Mouse (Mus musculus) MEL (cell line): ENCODE measurements at regions not wholly inside any gene's neighbourhood (a gene's known extent, or its start where the extent isn't known, plus 50 kb on each side); places are given as distances from the start of the nearest gene placed in this dataset.

Source experiments
- DNase-seq: peaks from one replicate; pipeline ENCODE4 v3.0.0; 2011; ENCODE audit warnings: low read depth, low spot score
- H3K27ac ChIP-seq: 2 replicates; pipeline ENCODE4 v1.5.1; 2012; ENCODE audit warnings: low read depth, mild to moderate bottlenecking, control low read depth, low read length, moderate library complexity; ENCODE audit not compliant: control insufficient read depth
- H3K27me3 ChIP-seq, 2 experiments: fragments of 150-350 bp in 1 of 2; sonication (generic) in 1 of 2; 2 replicates each; pipeline ENCODE4 v1.6.1; 2012; ENCODE audit warnings: low read length in 2 of 2, mild to moderate bottlenecking in 2 of 2, improper control_type of control experiment in 1 of 2, moderate library complexity in 1 of 2; ENCODE audit not compliant: insufficient read depth in 2 of 2, control insufficient read depth in 1 of 2
- H3K36me3 ChIP-seq, 2 experiments: 2 replicates each; pipeline ENCODE4 v1.6.1; 2012 to 2014; ENCODE audit warnings: low read length in 2 of 2, improper control_type of control experiment in 1 of 2, inconsistent platforms in 1 of 2, mild to moderate bottlenecking in 1 of 2; ENCODE audit not compliant: insufficient read depth in 2 of 2, control insufficient read depth in 1 of 2
- H3K4me1 ChIP-seq, 2 experiments: fragments of 150-350 bp in 1 of 2; sonication (generic) in 1 of 2; 2 replicates each; pipeline ENCODE4 v1.6.1; 2012; ENCODE audit warnings: low read length in 2 of 2, improper control_type of control experiment in 1 of 2, mild to moderate bottlenecking in 1 of 2; ENCODE audit not compliant: insufficient read depth in 2 of 2, control insufficient read depth in 1 of 2
- H3K4me3 ChIP-seq, 2 experiments: fragments of 150-350 bp in 1 of 2; sonication (generic) in 1 of 2; 2 replicates each; pipeline ENCODE4 v1.5.1; 2012; ENCODE audit warnings: low read depth in 2 of 2, low read length in 2 of 2, mild to moderate bottlenecking in 2 of 2, moderate library complexity in 2 of 2, control low read depth in 1 of 2, improper control_type of control experiment in 1 of 2; ENCODE audit not compliant: control insufficient read depth in 1 of 2, insufficient read depth in 1 of 2
- H3K79me2 ChIP-seq: 2 replicates; pipeline ENCODE4 v1.6.1; 2012; ENCODE audit warnings: mild to moderate bottlenecking, low read length, moderate library complexity; ENCODE audit not compliant: control insufficient read depth, poor library complexity, insufficient read depth
- H3K9ac ChIP-seq: 2 replicates; pipeline ENCODE4 v1.6.1; 2012; ENCODE audit warnings: low read depth, mild to moderate bottlenecking, control low read depth, low read length, moderate library complexity; ENCODE audit not compliant: control insufficient read depth, poor library complexity, severe bottlenecking
- H3K9me3 ChIP-seq: fragments of 150-350 bp; sonication (generic); replicated peaks from 2 replicates; pipeline ENCODE4 v1.6.1; 2012; ENCODE audit warnings: mild to moderate bottlenecking, low read length, improper control_type of control experiment, moderate library complexity; ENCODE audit not compliant: insufficient read depth
- CHD1 ChIP-seq: IDR thresholded peaks from 2 replicates; pipeline ENCODE4 v1.6.1; 2012; ENCODE audit warnings: low read depth, mild to moderate bottlenecking, inconsistent platforms, low read length, improper control_type of control experiment
- CTCF ChIP-seq, 3 experiments: IDR thresholded peaks in 2 of 3; conservative IDR thresholded peaks in 1 of 3; 2 replicates each; pipeline ENCODE4 v1.5.1; 2011 to 2012; ENCODE audit warnings: low read length in 3 of 3, low read depth in 2 of 3, mild to moderate bottlenecking in 2 of 3, improper control_type of control experiment in 1 of 3, inconsistent platforms in 1 of 3, mixed read lengths in 1 of 3, moderate library complexity in 1 of 3; ENCODE audit not compliant: control insufficient read depth in 1 of 3, insufficient read depth in 1 of 3, poor library complexity in 1 of 3, severe bottlenecking in 1 of 3
- GABPA ChIP-seq: IDR thresholded peaks from 2 replicates; pipeline ENCODE4 v1.6.1; 2012; ENCODE audit warnings: low read depth, mild to moderate bottlenecking, inconsistent platforms, low read length, improper control_type of control experiment, moderate library complexity
- HCFC1 ChIP-seq: IDR thresholded peaks from 2 replicates; pipeline ENCODE4 v1.6.1; 2012; ENCODE audit warnings: low read depth, mild to moderate bottlenecking, inconsistent platforms, low read length, improper control_type of control experiment, moderate library complexity
- MAFK ChIP-seq: IDR thresholded peaks from 2 replicates; pipeline ENCODE4 v1.6.1; 2011; ENCODE audit warnings: low read depth, mild to moderate bottlenecking, low read length, improper control_type of control experiment, borderline replicate concordance
- MEF2A ChIP-seq: IDR thresholded peaks from 2 replicates; pipeline ENCODE4 v1.6.1; 2014; ENCODE audit warnings: low read depth, mild to moderate bottlenecking, inconsistent platforms, low read length, improper control_type of control experiment; ENCODE audit not compliant: poor library complexity, insufficient replicate concordance, severe bottlenecking; ENCODE audit errors: extremely low read depth
- MXI1 ChIP-seq: IDR thresholded peaks from 2 replicates; pipeline ENCODE4 v1.6.1; 2011; ENCODE audit warnings: mild to moderate bottlenecking, low read depth, low read length, improper control_type of control experiment
- MYC ChIP-seq: IDR thresholded peaks from 2 replicates; pipeline ENCODE4 v1.6.1; 2011; ENCODE audit warnings: low read depth, mild to moderate bottlenecking, low read length, improper control_type of control experiment, moderate library complexity
- NELFE ChIP-seq: IDR thresholded peaks from 2 replicates; pipeline ENCODE4 v1.6.1; 2011; ENCODE audit warnings: low read depth, low read length, improper control_type of control experiment
- NRF1 ChIP-seq: IDR thresholded peaks from 2 replicates; pipeline ENCODE4 v1.6.1; 2014; ENCODE audit warnings: low read depth, mild to moderate bottlenecking, inconsistent platforms, low read length, improper control_type of control experiment, moderate library complexity; ENCODE audit not compliant: poor library complexity, insufficient read depth, severe bottlenecking
- POLR2AphosphoS2 ChIP-seq: IDR thresholded peaks from 2 replicates; pipeline ENCODE4 v1.6.1; 2011; ENCODE audit warnings: low read length, improper control_type of control experiment
- RAD21 ChIP-seq: IDR thresholded peaks from 2 replicates; pipeline ENCODE4 v1.6.1; 2011; ENCODE audit warnings: mild to moderate bottlenecking, low read depth, low read length, improper control_type of control experiment
- RCOR1 ChIP-seq: IDR thresholded peaks from 2 replicates; pipeline ENCODE4 v1.6.1; 2012; ENCODE audit warnings: low read depth, mild to moderate bottlenecking, inconsistent platforms, low read length, improper control_type of control experiment
- SMC3 ChIP-seq: IDR thresholded peaks from 2 replicates; pipeline ENCODE4 v1.6.1; 2011; ENCODE audit warnings: low read depth, low read length, improper control_type of control experiment
- TBP ChIP-seq: IDR thresholded peaks from 2 replicates; pipeline ENCODE4 v1.8.0; 2011; ENCODE audit warnings: low read depth, low read length, improper control_type of control experiment
- USF1 ChIP-seq: IDR thresholded peaks from 2 replicates; pipeline ENCODE4 v1.6.1; 2014; ENCODE audit warnings: low read depth, mild to moderate bottlenecking, inconsistent platforms, low read length, improper control_type of control experiment, moderate library complexity
- USF2 ChIP-seq, 2 experiments: IDR thresholded peaks; 2 replicates each; pipeline ENCODE4 v1.6.1; 2011 to 2012; ENCODE audit warnings: improper control_type of control experiment in 2 of 2, low read length in 2 of 2, borderline replicate concordance in 1 of 2, inconsistent platforms in 1 of 2, low read depth in 1 of 2, mild to moderate bottlenecking in 1 of 2; ENCODE audit not compliant: insufficient read depth in 1 of 2
- ZKSCAN1 ChIP-seq: IDR thresholded peaks from 2 replicates; pipeline ENCODE4 v1.6.1; 2012; ENCODE audit warnings: low read depth, mild to moderate bottlenecking, inconsistent platforms, low read length, improper control_type of control experiment, moderate library complexity

DNA sequence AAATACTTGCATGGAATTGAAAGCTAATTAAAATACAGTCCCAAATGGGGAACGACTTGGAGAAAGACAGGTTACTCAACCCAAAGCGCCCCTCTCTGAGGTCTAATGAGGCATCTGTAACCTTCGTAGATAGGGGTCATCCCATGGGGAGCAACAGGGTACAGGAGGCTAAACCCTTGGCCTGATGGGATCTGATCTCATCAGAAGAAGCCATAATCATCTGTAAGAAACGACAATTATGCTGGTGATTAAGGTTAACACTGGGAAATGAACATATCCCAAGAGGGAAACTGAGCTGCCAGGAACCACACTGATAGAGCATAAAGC is 82.5 kb downstream of the S1pr1 start:
- H3K79me2 ChIP-seq = no peaks in the 10 kb centered on the region
- DNase-seq = no peak
- H3K27ac ChIP-seq = no peak overlapping the region
- H3K4me1 ChIP-seq = 0 out of 4 replicates have a peak, but pooled peaks cover 0 to 2% of the 10 kb centered on the region in 2 experiments
- H3K36me3 ChIP-seq = no peaks in the 10 kb centered on the region
- H3K4me3 ChIP-seq = no peak overlapping the region
- no peak overlapping the region for H3K9ac ChIP-seq
- TF ChIP-seq SMC3 (no peak), MAFK (no peak), MYC (no peak)
- H3K27me3 ChIP-seq = peaks cover 1 to 2% of the 10 kb centered on the region in 2 experiments; a peak in 2 of 4 replicates
- no peaks in the 10 kb centered on the region for H3K9me3 ChIP-seq

DNA sequence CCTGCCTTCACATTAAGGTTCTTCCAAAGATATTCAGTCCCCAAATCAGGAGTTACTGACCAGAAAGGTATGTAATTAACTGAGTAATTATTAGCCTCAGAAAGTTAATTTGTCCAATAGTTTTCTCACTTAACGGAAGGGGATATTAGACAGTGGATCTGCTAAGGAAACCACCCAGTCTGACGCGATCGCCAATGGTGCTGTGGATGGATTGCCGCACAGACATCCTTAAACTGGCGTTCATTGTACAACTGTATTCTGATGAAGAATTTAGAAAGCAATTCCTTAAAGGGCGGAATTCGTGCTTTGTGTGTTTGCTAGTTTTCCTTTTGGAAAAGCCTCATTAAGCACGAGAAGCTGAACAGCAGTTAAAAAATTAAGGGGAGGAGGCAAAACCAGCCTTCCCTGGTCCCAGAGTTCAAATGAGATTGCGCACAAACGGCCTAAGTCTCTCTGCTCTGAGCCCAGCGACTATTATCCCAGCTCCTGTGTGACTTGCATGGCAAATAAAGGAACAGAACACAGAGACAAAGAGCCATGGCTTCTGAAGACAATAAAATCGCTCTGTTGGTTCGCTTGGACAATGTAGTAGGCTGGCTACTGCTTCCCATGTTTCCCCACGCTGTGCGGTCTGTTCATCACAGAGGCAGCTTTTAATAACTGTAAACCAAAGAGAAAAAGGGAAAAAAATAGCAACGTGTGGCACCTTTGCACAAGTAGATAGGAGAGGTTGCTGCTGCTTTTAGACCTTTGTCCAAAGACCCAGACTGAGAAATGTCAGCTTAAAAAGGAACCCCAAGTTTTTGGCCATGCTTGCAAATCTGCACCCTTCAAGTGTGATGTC is 83.1 kb downstream of the S1pr1 start:
- Histone ChIP-seq H3K27me3 (peaks cover 1 to 4% of the 10 kb centered on the region in 2 experiments; a peak in 2 of 4 replicates), H3K9ac (no peak overlapping the region), H3K79me2 (no peaks in the 10 kb centered on the region), H3K27ac (no peak overlapping the region), H3K9me3 (no peaks in the 10 kb centered on the region), H3K36me3 (no peaks in the 10 kb centered on the region), H3K4me1 (0 out of 4 replicates have a peak, but pooled peaks cover 0 to 2% of the 10 kb centered on the region in 2 experiments), H3K4me3 (no peak overlapping the region)
- DNase-seq = no peak
- TF ChIP-seq MEF2A (no peak), RCOR1 (no peak), MAFK (no peak), MXI1 (no peak), ZKSCAN1 (no peak), TBP (no peak), RAD21 (no peak), CHD1 (no peak), NELFE (no peak), USF1 (no peak), NRF1 (no peak), POLR2AphosphoS2 (no peak), CTCF (IDR thresholded peaks at IDR 0.05 in 2 of 3, conservative IDR thresholded peaks at IDR 0.05 in 1 of 3; ENCODE audit: control insufficient read depth in 1 of 3, insufficient read depth in 1 of 3, low read depth in 2 of 3, low read length in 3 of 3, poor library complexity in 1 of 3, severe bottlenecking in 1 of 3) (no peak), GABPA (no peak), HCFC1 (no peak), USF2 (IDR thresholded peaks at IDR 0.05; ENCODE audit: borderline replicate concordance in 1 of 2, insufficient read depth in 1 of 2, low read depth in 1 of 2, low read length in 2 of 2) (no peak)
